Mouse (Mus musculus) heart, adult 2 months (tissue): ENCODE results near the gene Ugt2a1.

Source experiments
- CTCF ChIP-seq: fragments of 200-600 bp; IDR thresholded peaks from 2 replicates; pipeline ENCODE4 v1.8.1; 2022; ENCODE audit warnings: antibody characterized with exemption, mild to moderate bottlenecking, moderate library complexity
- POLR2A ChIP-seq: fragments of 200-500 bp; IDR thresholded peaks from 2 replicates; pipeline ENCODE4 v1.6.1; 2011; ENCODE audit warnings: mild to moderate bottlenecking, low read depth, low read length, control low read depth; ENCODE audit not compliant: insufficient read depth

DNA sequence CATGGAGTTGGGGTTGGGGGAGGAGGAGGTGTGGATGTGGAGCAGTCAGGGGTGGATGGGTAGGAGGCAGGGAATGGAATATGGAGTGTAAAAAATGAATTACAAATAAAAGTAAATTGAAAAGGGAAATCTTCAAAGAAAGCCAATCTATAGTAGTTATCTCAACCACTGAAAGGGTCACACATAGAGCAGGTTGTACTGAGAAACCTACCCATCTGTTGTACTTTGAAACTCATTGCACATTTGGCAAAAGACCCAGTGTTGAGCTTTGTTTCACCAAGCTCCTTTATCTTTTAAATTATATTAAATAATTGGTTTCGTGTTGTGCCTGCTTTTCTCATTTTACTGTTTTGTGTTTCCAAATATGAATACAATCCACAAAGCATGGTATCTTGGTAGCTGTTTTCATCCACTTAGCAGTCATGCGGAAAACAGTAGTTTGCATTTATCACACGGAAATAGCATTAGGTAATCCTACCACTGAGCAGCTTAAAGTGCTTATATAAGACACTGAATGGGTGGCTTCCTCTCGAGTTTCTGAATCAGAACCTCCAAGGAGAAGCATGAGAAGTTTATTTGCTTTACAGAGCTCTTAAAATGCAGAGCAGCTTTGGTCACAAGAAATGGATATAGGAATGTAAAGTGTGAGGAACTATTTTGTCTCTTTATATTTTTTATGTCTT is 15.2 kb upstream of the Ugt2a1 start:
- no peak for TF ChIP-seq POLR2A
- TF ChIP-seq CTCF, result no peak
